In the genomic region with DNA sequence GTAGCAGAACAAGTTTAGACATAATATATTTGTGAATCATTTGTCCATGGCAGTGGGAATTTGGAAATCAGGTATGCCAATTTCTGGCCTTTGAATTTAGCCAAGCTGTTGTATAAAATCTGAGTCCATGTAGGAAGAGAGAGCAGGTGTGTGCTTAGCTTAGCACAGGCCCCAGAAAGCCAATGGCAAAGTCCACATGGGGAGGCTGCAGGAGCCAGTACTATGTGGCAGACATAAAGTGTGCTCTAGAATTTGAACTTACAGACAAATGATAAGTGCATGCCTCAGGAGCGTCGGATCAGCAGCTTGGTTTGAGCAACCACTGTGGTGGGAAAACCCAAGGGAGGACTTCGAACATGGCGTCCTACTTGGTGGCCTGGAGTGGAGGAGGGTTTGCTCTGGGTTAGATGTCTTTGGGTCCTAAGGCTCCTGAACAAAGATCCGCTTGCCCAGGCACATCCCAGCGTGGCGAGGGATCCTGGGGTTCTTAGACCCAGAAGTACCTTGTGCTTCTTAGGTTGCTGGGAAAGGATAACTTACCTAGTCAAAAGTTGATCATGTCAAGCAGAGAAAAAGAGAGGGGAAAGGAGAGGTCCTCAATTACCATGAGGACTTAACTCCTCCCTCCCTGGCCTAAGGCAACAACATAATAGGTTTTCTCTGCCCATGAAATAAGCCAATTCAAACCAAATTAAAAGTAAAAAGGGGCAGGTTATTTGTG, we compare ENCODE assay signal across 19 mouse cellular contexts. TPM values are rescaled to one million over a fixed set of nuclear protein-coding genes. Genes with fewer than 3 reads are reported as not detected.
"Had no signal": no experiment of that assay in that cellular context is flagged by ENCODE, and none has a peak within 500 bp of the region (broad histone marks: within the 10 kb centered on the region; RNA-seq: fewer than 3 reads in every experiment).

No protein-coding gene starts in this region.

- H3K27ac ChIP-seq: kidney, postnatal 0 days; limb, embryonic 10.5 days; limb, embryonic 13.5 days; liver, embryonic 13.5 days; macrophage; midbrain, embryonic 12.5 days; midbrain, embryonic 15.5 days; neural tube, embryonic 13.5 days; stomach, postnatal 0 days had no signal

- H3K9me3 ChIP-seq: limb, embryonic 10.5 days; limb, embryonic 13.5 days; liver, embryonic 13.5 days; midbrain, embryonic 12.5 days; midbrain, embryonic 15.5 days; neural tube, embryonic 13.5 days had no signal

- ATAC-seq: lung, postnatal 0 days; midbrain, embryonic 15.5 days had no signal

- H3K9ac ChIP-seq: limb, embryonic 13.5 days; liver, embryonic 13.5 days; lung, embryonic 14.5 days; midbrain, embryonic 12.5 days; midbrain, embryonic 15.5 days; neural tube, embryonic 13.5 days had no signal

- H3K4me2 ChIP-seq: limb, embryonic 13.5 days; liver, embryonic 13.5 days; lung, embryonic 14.5 days; midbrain, embryonic 12.5 days; midbrain, embryonic 15.5 days; neural tube, embryonic 13.5 days had no signal

- H3K4me1 ChIP-seq: limb, embryonic 10.5 days; liver, embryonic 13.5 days; midbrain, embryonic 12.5 days; midbrain, embryonic 15.5 days; neural tube, embryonic 13.5 days had no signal

- H3K4me3 ChIP-seq: limb, embryonic 10.5 days; limb, embryonic 13.5 days; liver, embryonic 13.5 days; midbrain, embryonic 12.5 days; midbrain, embryonic 15.5 days; myocyte; neural tube, embryonic 13.5 days had no signal

- DNase-seq: kidney, adult 2 months; kidney, postnatal 36 days; liver; liver, embryonic 13.5 days; lung, embryonic 14.5 days; right cerebral cortex, postnatal 4 days; thymus, postnatal 25 days had no signal

- H3K27me3 ChIP-seq: limb, embryonic 13.5 days; liver, embryonic 13.5 days; midbrain, embryonic 12.5 days; midbrain, embryonic 15.5 days; neural tube, embryonic 13.5 days had no signal

- H3K36me3 ChIP-seq: limb, embryonic 10.5 days; limb, embryonic 13.5 days; liver, embryonic 13.5 days; midbrain, embryonic 12.5 days; midbrain, embryonic 15.5 days; neural tube, embryonic 13.5 days had no signal

RNA-seq across cellular contexts. Expression of a gene that starts 15.4 kb away (rescaled TPM):
- total RNA-seq: megakaryocyte, adult 5-6 weeks; neutrophil, adult 5-6 weeks had no signal
- polyA plus RNA-seq: limb, embryonic 10.5 days had no signal
